Mouse (Mus musculus): Measurements from ENCODE around the gene Stab1.

GRCm38 (mm10) chr14:31172781-31173455, 4.5 kb upstream of the Stab1 start:
- no peak for TF ChIP-seq GATA1 (IDR thresholded peaks at IDR 0.05; ENCODE audit: borderline replicate concordance, low read length)
- TF ChIP-seq FLI1 (IDR thresholded peaks at IDR 0.05; ENCODE audit: low read length), result no peak
